Mouse (Mus musculus) ES-Bruce4 (cell line): ENCODE results near the gene Dnah6. TPM values are rescaled to one million over a fixed set of nuclear protein-coding genes. Genes with fewer than 3 reads are reported as not detected.

Source experiments
- H3K27ac ChIP-seq: 2 replicates; pipeline ENCODE4 v1.5.1; 2012; ENCODE audit warnings: low read length, inconsistent platforms; ENCODE audit not compliant: insufficient read depth
- H3K27me3 ChIP-seq: 2 replicates; pipeline ENCODE4 v1.6.1; 2012; ENCODE audit warnings: mild to moderate bottlenecking, low read length, inconsistent platforms; ENCODE audit not compliant: control insufficient read depth, poor library complexity, insufficient read depth, severe bottlenecking
- H3K36me3 ChIP-seq: 2 replicates; pipeline ENCODE4 v1.6.1; 2012; ENCODE audit warnings: inconsistent platforms, mild to moderate bottlenecking, low read length, moderate library complexity; ENCODE audit not compliant: control insufficient read depth, poor library complexity, insufficient read depth, severe bottlenecking
- H3K4me1 ChIP-seq: one replicate; pipeline ENCODE4 v1.8.1; 2011; ENCODE audit warnings: low read length; ENCODE audit not compliant: control insufficient read depth, insufficient read depth
- H3K4me3 ChIP-seq: 2 replicates; pipeline ENCODE4 v1.5.1; 2011; ENCODE audit warnings: low read depth, mild to moderate bottlenecking, low read length
- H3K9ac ChIP-seq: 2 replicates; pipeline ENCODE4 v1.6.1; 2012; ENCODE audit warnings: low read depth, mild to moderate bottlenecking, inconsistent platforms; ENCODE audit not compliant: poor library complexity, severe bottlenecking
- H3K9me3 ChIP-seq: replicated peaks from 2 replicates; pipeline ENCODE4 v1.6.1; 2012; ENCODE audit warnings: mild to moderate bottlenecking, low read length, inconsistent platforms; ENCODE audit not compliant: control insufficient read depth, poor library complexity, insufficient read depth, severe bottlenecking
- CTCF ChIP-seq: IDR thresholded peaks from one replicate; pipeline ENCODE4 v1.8.1; 2011; ENCODE audit warnings: low read depth, low read length
- EP300 ChIP-seq: IDR thresholded peaks from 2 replicates; pipeline ENCODE4 v1.6.1; 2011; ENCODE audit warnings: low read depth, low read length; ENCODE audit not compliant: insufficient read depth
- POLR2A ChIP-seq: IDR thresholded peaks from one replicate; pipeline ENCODE4 v1.8.1; 2011; ENCODE audit warnings: low read length; ENCODE audit not compliant: insufficient read depth
- polyA plus RNA-seq: library from polyadenylated mRNA; stranded (reverse); fragments of >200 nt; gene quantifications from 2 replicates; pipeline ENCODE4 v1.2.4, GENCODE M21; 2011; ENCODE audit warnings: low read depth; ENCODE audit not compliant: missing spikeins, insufficient read depth, insufficient read length

The Dnah6 gene
- polyA plus RNA-seq, 1 experiment, result not detected

GRCm38 (mm10) chr6:72976866-72977265, 244.6 kb downstream of the Dnah6 start:
- TF ChIP-seq CTCF (no peak), EP300 (no peak)
- no peak overlapping the region for H3K27ac ChIP-seq
- H3K36me3 ChIP-seq, result no peaks in the 10 kb centered on the region
- H3K4me3 ChIP-seq, result no peak overlapping the region
- H3K9me3 ChIP-seq, result no peaks in the 10 kb centered on the region
- no peaks in the 10 kb centered on the region for H3K4me1 ChIP-seq
- H3K27me3 ChIP-seq, result no peaks in the 10 kb centered on the region
- H3K9ac ChIP-seq, result no peak overlapping the region

- Histone ChIP-seq H3K9me3 (no peaks in the 10 kb centered on the region), H3K27ac (no peak overlapping the region), H3K36me3 (no peaks in the 10 kb centered on the region), H3K27me3 (no peaks in the 10 kb centered on the region), H3K4me1 (no peaks in the 10 kb centered on the region), H3K4me3 (no peak overlapping the region), H3K9ac (no peak overlapping the region)
- TF ChIP-seq EP300 (no peak), CTCF (no peak), POLR2A (no peak)
Measured at GRCm38 (mm10) chr6:72971074-72971473, 250.4 kb downstream of the Dnah6 start.

- H3K36me3 ChIP-seq, result no peaks in the 10 kb centered on the region
- H3K4me1 ChIP-seq, result no peaks in the 10 kb centered on the region
- H3K9me3 ChIP-seq, result no peaks in the 10 kb centered on the region
- H3K9ac ChIP-seq, result no peak overlapping the region
- no peak overlapping the region for H3K27ac ChIP-seq
- no peak for TF ChIP-seq EP300
- TF ChIP-seq POLR2A, result no peak
- no peak for TF ChIP-seq CTCF
- no peak overlapping the region for H3K4me3 ChIP-seq
- no peaks in the 10 kb centered on the region for H3K27me3 ChIP-seq
Measured at GRCm38 (mm10) chr6:72969787-72970186, 251.7 kb downstream of the Dnah6 start.

Other genes starting within 250 kb of the Dnah6 start
- 122 and 131 TPM in 2 replicates for gene Suclg1, start 26.7 kb upstream of the Dnah6 start, polyA plus RNA-seq
- gene 4931417E11Rik, start 248.0 kb upstream of the Dnah6 start, polyA plus RNA-seq, result not detected in 2 replicates